Mouse (Mus musculus): ENCODE measurements at regions not wholly inside any gene's neighbourhood (a gene's known extent, or its start where the extent isn't known, plus 50 kb on each side); places are given as distances from the start of the nearest gene placed in this dataset.

GRCm38 (mm10) chr12:118620847-118621636 lies 225.1 kb upstream of the Sp8 start:
- no peaks in the 10 kb centered on the region for H3K4me1 ChIP-seq (replicated peaks; ENCODE audit: control insufficient read depth, insufficient read depth, low read length)
- 80% methylated on average over 5 of the region's 5 CpGs for WGBS
- no peaks in the 10 kb centered on the region for H3K36me3 ChIP-seq (ENCODE audit: control insufficient read depth, insufficient read depth, low read length)
- TF ChIP-seq POLR2A (IDR thresholded peaks at IDR 0.05; ENCODE audit: control insufficient read depth, extremely low read depth, insufficient read depth, low read length, poor library complexity) = no peak
- TF ChIP-seq CTCF (IDR thresholded peaks at IDR 0.05; ENCODE audit: borderline replicate concordance, control insufficient read depth, extremely low read depth, insufficient read depth, low read length, poor library complexity) = no peak
- H3K27ac ChIP-seq (ENCODE audit: control insufficient read depth, insufficient read depth, low read length) = no peak overlapping the region
- DNase-seq = no peak
- no peak overlapping the region for H3K4me3 ChIP-seq (ENCODE audit: control insufficient read depth, insufficient read depth, low read length)
- H3K27me3 ChIP-seq (ENCODE audit: control insufficient read depth, insufficient read depth, low read length) = no peaks in the 10 kb centered on the region

- H3K4me3 ChIP-seq (ENCODE audit: control insufficient read depth, insufficient read depth, low read length) = no peak overlapping the region
- DNase-seq = no peak
- H3K36me3 ChIP-seq (ENCODE audit: control insufficient read depth, insufficient read depth, low read length) = no peaks in the 10 kb centered on the region
- 97% methylated on average over 4 of the region's 4 CpGs for WGBS
- TF ChIP-seq POLR2A (IDR thresholded peaks at IDR 0.05; ENCODE audit: control insufficient read depth, extremely low read depth, insufficient read depth, low read length, poor library complexity) (no peak), CTCF (IDR thresholded peaks at IDR 0.05; ENCODE audit: borderline replicate concordance, control insufficient read depth, extremely low read depth, insufficient read depth, low read length, poor library complexity) (no peak)
- no peaks in the 10 kb centered on the region for H3K27me3 ChIP-seq (ENCODE audit: control insufficient read depth, insufficient read depth, low read length)
- H3K4me1 ChIP-seq (replicated peaks; ENCODE audit: control insufficient read depth, insufficient read depth, low read length) = no peaks in the 10 kb centered on the region
- no peak overlapping the region for H3K27ac ChIP-seq (ENCODE audit: control insufficient read depth, insufficient read depth, low read length)
Observed at GRCm38 (mm10) chr12:118597015-118597414, 249.1 kb upstream of the Sp8 start.

GRCm38 (mm10) chr12:118594781-118595574 lies 251.2 kb upstream of the Sp8 start:
- no peaks in the 10 kb centered on the region for H3K27me3 ChIP-seq (ENCODE audit: control insufficient read depth, insufficient read depth, low read length)
- H3K36me3 ChIP-seq (ENCODE audit: control insufficient read depth, insufficient read depth, low read length) = no peaks in the 10 kb centered on the region
- 83% methylated on average over 18 of the region's 18 CpGs for WGBS
- DNase-seq = no peak
- TF ChIP-seq CTCF (IDR thresholded peaks at IDR 0.05; ENCODE audit: borderline replicate concordance, control insufficient read depth, extremely low read depth, insufficient read depth, low read length, poor library complexity) (no peak), POLR2A (IDR thresholded peaks at IDR 0.05; ENCODE audit: control insufficient read depth, extremely low read depth, insufficient read depth, low read length, poor library complexity) (no peak)
- no peak overlapping the region for H3K4me3 ChIP-seq (ENCODE audit: control insufficient read depth, insufficient read depth, low read length)
- H3K27ac ChIP-seq (ENCODE audit: control insufficient read depth, insufficient read depth, low read length) = no peak overlapping the region
- no peaks in the 10 kb centered on the region for H3K4me1 ChIP-seq (replicated peaks; ENCODE audit: control insufficient read depth, insufficient read depth, low read length)

GRCm38 (mm10) chr12:118583829-118584628 lies 262.1 kb upstream of the Sp8 start:
- TF ChIP-seq CTCF (IDR thresholded peaks at IDR 0.05; ENCODE audit: borderline replicate concordance, control insufficient read depth, extremely low read depth, insufficient read depth, low read length, poor library complexity) (no peak), POLR2A (IDR thresholded peaks at IDR 0.05; ENCODE audit: control insufficient read depth, extremely low read depth, insufficient read depth, low read length, poor library complexity) (no peak)
- no peaks in the 10 kb centered on the region for H3K4me1 ChIP-seq (replicated peaks; ENCODE audit: control insufficient read depth, insufficient read depth, low read length)
- no peak for DNase-seq
- H3K27ac ChIP-seq (ENCODE audit: control insufficient read depth, insufficient read depth, low read length) = no peak overlapping the region
- H3K27me3 ChIP-seq (ENCODE audit: control insufficient read depth, insufficient read depth, low read length) = no peaks in the 10 kb centered on the region
- 86% methylated on average over 12 of the region's 12 CpGs for WGBS
- no peaks in the 10 kb centered on the region for H3K36me3 ChIP-seq (ENCODE audit: control insufficient read depth, insufficient read depth, low read length)
- H3K4me3 ChIP-seq (ENCODE audit: control insufficient read depth, insufficient read depth, low read length) = no peak overlapping the region

DNA sequence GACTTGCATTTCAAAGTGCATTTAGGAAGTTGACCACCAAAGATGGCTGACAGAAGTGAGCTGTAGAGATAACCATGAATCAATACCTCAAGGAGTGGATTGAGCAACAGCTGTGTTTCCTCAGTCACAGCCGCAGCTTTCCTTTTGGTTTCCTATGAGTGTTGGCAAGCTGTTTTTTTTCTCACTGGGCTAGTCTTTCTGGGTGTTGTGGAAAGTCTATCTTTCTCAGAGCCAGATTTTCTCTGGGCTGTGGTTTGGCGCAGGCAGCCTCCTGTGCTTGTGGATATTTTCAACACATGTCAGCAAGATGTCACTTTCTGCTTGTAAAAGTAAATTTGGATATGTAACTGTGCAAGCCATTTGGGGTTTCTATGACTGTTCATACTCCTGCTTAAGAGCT lies 268.6 kb upstream of the Sp4 start:
- no peak overlapping the region for H3K4me3 ChIP-seq (ENCODE audit: control insufficient read depth, insufficient read depth, low read length)
- no peak overlapping the region for H3K27ac ChIP-seq (ENCODE audit: control insufficient read depth, insufficient read depth, low read length)
- H3K27me3 ChIP-seq (ENCODE audit: control insufficient read depth, insufficient read depth, low read length) = no peaks in the 10 kb centered on the region
- no peak for DNase-seq
- no peaks in the 10 kb centered on the region for H3K36me3 ChIP-seq (ENCODE audit: control insufficient read depth, insufficient read depth, low read length)
- 2% methylated on average over 2 of the region's 2 CpGs for WGBS
- H3K4me1 ChIP-seq (replicated peaks; ENCODE audit: control insufficient read depth, insufficient read depth, low read length) = no peaks in the 10 kb centered on the region
- TF ChIP-seq CTCF (IDR thresholded peaks at IDR 0.05; ENCODE audit: borderline replicate concordance, control insufficient read depth, extremely low read depth, insufficient read depth, low read length, poor library complexity) (no peak), POLR2A (IDR thresholded peaks at IDR 0.05; ENCODE audit: control insufficient read depth, extremely low read depth, insufficient read depth, low read length, poor library complexity) (no peak)

- no peaks in the 10 kb centered on the region for H3K36me3 ChIP-seq (ENCODE audit: control insufficient read depth, insufficient read depth, low read length)
Observed at GRCm38 (mm10) chr12:118566681-118567080, 265.4 kb upstream of the Sp4 start.

More at GRCm38 (mm10) chr12:118566681-118567080, 265.4 kb upstream of the Sp4 start:
- Histone ChIP-seq H3K27ac (ENCODE audit: control insufficient read depth, insufficient read depth, low read length) (no peak overlapping the region), H3K4me3 (ENCODE audit: control insufficient read depth, insufficient read depth, low read length) (no peak overlapping the region), H3K27me3 (ENCODE audit: control insufficient read depth, insufficient read depth, low read length) (no peaks in the 10 kb centered on the region), H3K4me1 (replicated peaks; ENCODE audit: control insufficient read depth, insufficient read depth, low read length) (no peaks in the 10 kb centered on the region)
- TF ChIP-seq POLR2A (IDR thresholded peaks at IDR 0.05; ENCODE audit: control insufficient read depth, extremely low read depth, insufficient read depth, low read length, poor library complexity) = no peak
- no peak for TF ChIP-seq CTCF (IDR thresholded peaks at IDR 0.05; ENCODE audit: borderline replicate concordance, control insufficient read depth, extremely low read depth, insufficient read depth, low read length, poor library complexity)
- no peak for DNase-seq
